In the genomic region with DNA sequence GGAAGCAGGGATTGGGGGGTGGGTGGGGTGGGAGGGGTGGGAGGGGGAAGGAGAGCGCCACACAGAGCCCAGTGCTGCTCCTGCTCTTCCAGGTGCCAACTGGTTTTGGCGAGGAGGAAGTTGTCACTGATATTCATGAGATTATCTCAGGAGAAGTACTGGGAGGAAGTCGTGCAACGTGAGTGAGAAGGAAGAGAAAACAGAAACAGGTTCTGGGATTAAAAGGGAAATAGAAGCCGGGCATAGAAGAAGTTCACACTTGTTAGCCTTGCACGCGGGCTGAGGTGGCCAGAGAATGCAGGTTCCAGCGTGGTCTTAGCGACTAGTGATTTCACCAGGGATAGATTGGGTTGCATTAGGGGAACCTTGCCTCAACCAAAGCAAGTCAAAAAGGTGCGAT, we compare ENCODE assay signal across 26 mouse cellular contexts. TPM values are rescaled to one million over a fixed set of nuclear protein-coding genes. Genes with fewer than 3 reads are reported as not detected.
DNase-seq lines count a peak whose midpoint lies in the region; ATAC-seq lines count a peak whose summit lies in the region.
"Had no signal": no experiment of that assay in that cellular context is flagged by ENCODE, and none has a peak within 500 bp of the region (broad histone marks: within the 10 kb centered on the region; RNA-seq: fewer than 3 reads in every experiment).

No protein-coding gene starts in this region.

- ATAC-seq in limb, embryonic 13.5 days (ENCODE audit: low FRiP score, low read depth), result no peak
- peak; percentile 36 for ATAC-seq in common myeloid progenitor, adult 5-6 weeks (replicated peaks; ENCODE audit: low read depth, poor library complexity, severe bottlenecking)
- ATAC-seq in granulocyte monocyte progenitor cell, adult 5-6 weeks (replicated peaks; ENCODE audit: poor library complexity, severe bottlenecking), result peak; percentile 93
- no peak for ATAC-seq in activated CD4-positive, CD25-positive, alpha-beta regulatory T cell, adult 4 months
- ATAC-seq: CD4-positive, CD25-positive, alpha-beta regulatory T cell, adult 4 months; hindbrain, postnatal 0 days; inflammation-experienced regulatory T-cells, adult 6 months had no signal

- 64% methylated on average over 10 of the region's 10 CpGs for WGBS in limb, embryonic 13.5 days
- WGBS in limb, embryonic 10.5 days, result 88% methylated on average over 10 of the region's 10 CpGs
- 69% methylated on average over 10 of the region's 10 CpGs for WGBS in heart, embryonic 10.5 days

- H3K4me2 ChIP-seq in limb, embryonic 13.5 days (replicated peaks), result 0 out of 2 replicates have a peak overlapping the region, but pooled peaks have one; percentile 35
- H3K4me2 ChIP-seq: embryonic facial prominence, embryonic 12.5 days; forebrain, embryonic 13.5 days; heart, embryonic 13.5 days; hindbrain, embryonic 14.5 days had no signal

- DNase-seq in limb, embryonic 10.5 days (ENCODE audit: low spot score), result no peak
- DNase-seq in heart, embryonic 10.5 days (ENCODE audit: low spot score), result no peak
- DNase-seq: adrenal gland, adult 8-10 months; adrenal gland, postnatal 25 days; cerebellum, adult 11-12 months; cerebellum, adult 8-10 months; cerebellum, postnatal 10 days; cerebellum, postnatal 36 days; forebrain, postnatal 0 days; gastrocnemius, adult 2 months; gastrocnemius, postnatal 14 days; heart, adult 18-20 months; heart, postnatal 14 days had no signal

- H3K9ac ChIP-seq in limb, embryonic 13.5 days, result no peak overlapping the region
- H3K9ac ChIP-seq: embryonic facial prominence, embryonic 12.5 days; forebrain, embryonic 13.5 days; forebrain, postnatal 0 days; heart, embryonic 13.5 days; hindbrain, embryonic 14.5 days had no signal

- H3K4me3 ChIP-seq in limb, embryonic 13.5 days, result no peak overlapping the region
- H3K4me3 ChIP-seq in limb, embryonic 10.5 days, result no peak overlapping the region
- H3K4me3 ChIP-seq in heart, embryonic 10.5 days, result no peak overlapping the region
- H3K4me3 ChIP-seq: embryonic facial prominence, embryonic 12.5 days; erythroblast, embryonic 14.5 days; forebrain, embryonic 13.5 days; gastrocnemius, adult 2 months; heart, embryonic 13.5 days had no signal

- H3K36me3 ChIP-seq in limb, embryonic 13.5 days, result no peaks in the 10 kb centered on the region
- H3K36me3 ChIP-seq in limb, embryonic 10.5 days, result no peaks in the 10 kb centered on the region
- no peaks in the 10 kb centered on the region for H3K36me3 ChIP-seq in heart, embryonic 10.5 days
- H3K36me3 ChIP-seq: embryonic facial prominence, embryonic 12.5 days; heart, embryonic 13.5 days had no signal

- peaks cover 26% of the 10 kb centered on the region for H3K4me1 ChIP-seq in limb, embryonic 13.5 days
- peaks cover 12% of the 10 kb centered on the region for H3K4me1 ChIP-seq in limb, embryonic 10.5 days
- no peaks in the 10 kb centered on the region for H3K4me1 ChIP-seq in heart, embryonic 10.5 days
- H3K4me1 ChIP-seq: heart, embryonic 13.5 days had no signal

- no peak overlapping the region for H3K27ac ChIP-seq in limb, embryonic 13.5 days
- H3K27ac ChIP-seq in limb, embryonic 10.5 days, result no peak overlapping the region
- no peak overlapping the region for H3K27ac ChIP-seq in heart, embryonic 10.5 days
- H3K27ac ChIP-seq: embryonic facial prominence, embryonic 12.5 days; forebrain, embryonic 13.5 days; gastrocnemius, adult 2 months; heart, embryonic 13.5 days; hindbrain, embryonic 14.5 days; hindbrain, postnatal 0 days had no signal

- H3K9me3 ChIP-seq in limb, embryonic 13.5 days, result no peaks in the 10 kb centered on the region
- H3K9me3 ChIP-seq in limb, embryonic 10.5 days (replicated peaks), result no peaks in the 10 kb centered on the region
- no peaks in the 10 kb centered on the region for H3K9me3 ChIP-seq in heart, embryonic 10.5 days
- H3K9me3 ChIP-seq: embryonic facial prominence, embryonic 12.5 days; forebrain, embryonic 13.5 days; heart, embryonic 13.5 days had no signal

- H3K27me3 ChIP-seq in limb, embryonic 13.5 days, result no peaks in the 10 kb centered on the region
- no peaks in the 10 kb centered on the region for H3K27me3 ChIP-seq in limb, embryonic 10.5 days (ENCODE audit: low read depth, poor library complexity, severe bottlenecking)
- no peaks in the 10 kb centered on the region for H3K27me3 ChIP-seq in heart, embryonic 10.5 days (ENCODE audit: insufficient read depth, poor library complexity, severe bottlenecking)
- H3K27me3 ChIP-seq: embryonic facial prominence, embryonic 12.5 days; forebrain, embryonic 13.5 days; heart, embryonic 13.5 days had no signal

RNA-seq across cellular contexts. Expression of a gene that starts 49.3 kb away (rescaled TPM):
- 175 and 182 TPM in 2 replicates for polyA plus RNA-seq in limb, embryonic 13.5 days (2015; fragmentation: Nextera tagmentation; extraction: Ambion mirVana)
- 83.1 and 116 TPM in 2 replicates for polyA plus RNA-seq in limb, embryonic 10.5 days (2016; fragmentation: Nextera tagmentation; extraction: Ambion mirVana)
- 26.1 and 27.7 TPM in 2 replicates for total RNA-seq in common myeloid progenitor, adult 5-6 weeks (2017)
- 38.3 and 41.4 TPM in 2 replicates for total RNA-seq in granulocyte monocyte progenitor cell, adult 5-6 weeks (2014; fragmentation: Nextera tagmentation)
- total RNA-seq in granulocyte monocyte progenitor cell, adult 5-6 weeks (2017), result 14.3 and 24.5 TPM in 2 replicates
- 80.3 and 96.4 TPM in 2 replicates for polyA plus RNA-seq in heart, embryonic 10.5 days (2016; fragmentation: Nextera tagmentation; extraction: Ambion mirVana)
- polyA plus RNA-seq in activated CD4-positive, CD25-positive, alpha-beta regulatory T cell, adult 4 months (2017; shearing (Covaris generic)), result 10 to 100 TPM; 37.2 to 49.1 TPM
- total RNA-seq: MEL had no signal
- polyA plus RNA-seq: erythroblast, embryonic 14.5 days had no signal

Comparison
In these comparisons a context has a peak if more than half of its experiments do, and no peak if none do; other contexts are left out.
1. ATAC-seq: peak in common myeloid progenitor, adult 5-6 weeks (single experiment) and granulocyte monocyte progenitor cell, adult 5-6 weeks (single experiment); none in limb, embryonic 13.5 days (single experiment) and activated CD4-positive, CD25-positive, alpha-beta regulatory T cell, adult 4 months (single experiment).